Mouse (Mus musculus): ENCODE results near the gene Ranbp17.

The Ranbp17 gene

DNA sequence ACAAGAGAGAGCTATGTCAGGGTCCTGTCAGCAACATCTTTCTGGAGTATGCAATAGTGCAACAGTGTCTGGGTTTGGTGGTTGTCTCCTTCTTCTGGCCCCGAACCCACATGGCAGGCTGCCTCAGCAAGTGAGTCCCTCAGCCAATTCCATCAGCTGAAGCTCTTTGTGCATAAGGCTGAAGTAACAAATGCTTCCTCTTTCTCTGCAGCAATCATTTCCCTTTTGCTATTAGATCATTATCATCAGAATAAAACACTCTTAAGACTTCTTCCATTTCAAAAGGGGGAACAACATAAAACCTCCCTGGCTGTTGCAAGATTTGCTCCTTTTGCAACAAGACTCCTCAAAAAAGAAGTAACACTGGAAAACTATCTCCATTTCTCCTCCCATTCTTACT is 239.3 kb downstream of the Ranbp17 start:
- DNase-seq (ENCODE audit: extremely low read depth, low read depth, low spot score) = no peak

DNA sequence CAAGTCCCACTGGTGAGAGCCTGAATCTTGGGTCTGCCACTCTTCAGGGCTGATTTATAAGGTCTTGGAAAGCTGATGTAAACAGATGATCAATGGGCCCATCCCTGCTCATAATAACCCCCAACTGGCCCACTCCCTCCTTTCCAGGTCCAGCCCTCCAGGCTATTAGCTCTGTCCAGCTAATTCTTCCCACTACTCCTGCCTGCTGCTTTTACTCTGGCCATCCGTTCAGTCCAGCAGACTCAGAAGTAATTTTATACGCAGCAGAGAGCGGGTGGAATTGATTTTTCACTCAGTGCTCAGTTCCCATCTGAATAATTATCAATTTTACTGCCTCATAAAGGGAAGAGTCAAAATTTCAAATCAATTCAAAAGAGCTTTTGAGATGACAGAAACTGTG is 273.3 kb downstream of the Ranbp17 start:
- DNase-seq (ENCODE audit: extremely low read depth, low read depth, low spot score) = no peak

- DNase-seq (ENCODE audit: extremely low read depth, low read depth, low spot score) = no peak
Measured at GRCm38 (mm10) chr11:33234134-33234533, 279.4 kb downstream of the Ranbp17 start.

DNA sequence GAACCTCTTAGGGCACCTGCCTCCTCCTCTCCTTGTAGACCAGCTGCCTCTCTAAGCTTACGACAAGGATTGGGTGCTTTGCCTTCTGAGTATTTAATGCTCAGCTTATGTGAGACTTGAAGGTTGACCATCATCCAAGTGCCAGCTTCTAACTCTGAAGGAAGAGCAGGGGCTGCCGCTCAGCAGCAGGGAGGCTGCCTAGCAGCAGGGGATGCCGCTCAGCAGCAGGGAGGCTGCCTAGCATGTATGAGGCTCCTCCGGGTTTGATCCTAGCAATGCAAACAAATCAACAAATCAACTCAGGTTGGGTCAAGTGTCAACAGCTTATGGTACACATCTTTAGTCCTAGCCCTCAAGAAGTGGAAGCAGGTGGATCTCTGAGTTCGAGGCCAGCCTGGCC is 281.5 kb downstream of the Ranbp17 start:
- no peak for DNase-seq (ENCODE audit: extremely low read depth, low read depth, low spot score)

DNA sequence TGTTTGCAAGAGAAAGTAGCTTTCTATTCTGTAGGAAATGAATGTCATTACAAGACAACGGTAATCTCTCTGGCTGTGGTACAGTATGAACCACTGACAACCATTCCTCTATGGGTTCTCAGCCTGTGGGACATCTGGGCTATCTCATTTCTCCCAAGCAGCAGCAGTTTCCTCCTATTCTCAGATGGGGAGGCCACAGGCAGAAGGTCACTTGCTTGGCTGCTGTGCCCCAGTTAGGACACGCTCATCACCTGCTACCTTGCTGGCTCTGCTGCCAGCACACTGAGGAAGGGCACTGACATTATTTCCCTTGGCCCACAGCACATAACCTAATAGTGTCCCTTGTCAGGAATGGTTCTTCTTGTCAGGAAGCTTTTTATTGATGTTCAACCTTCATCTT is 285.4 kb downstream of the Ranbp17 start:
- no peak for DNase-seq (ENCODE audit: extremely low read depth, low read depth, low spot score)

DNA sequence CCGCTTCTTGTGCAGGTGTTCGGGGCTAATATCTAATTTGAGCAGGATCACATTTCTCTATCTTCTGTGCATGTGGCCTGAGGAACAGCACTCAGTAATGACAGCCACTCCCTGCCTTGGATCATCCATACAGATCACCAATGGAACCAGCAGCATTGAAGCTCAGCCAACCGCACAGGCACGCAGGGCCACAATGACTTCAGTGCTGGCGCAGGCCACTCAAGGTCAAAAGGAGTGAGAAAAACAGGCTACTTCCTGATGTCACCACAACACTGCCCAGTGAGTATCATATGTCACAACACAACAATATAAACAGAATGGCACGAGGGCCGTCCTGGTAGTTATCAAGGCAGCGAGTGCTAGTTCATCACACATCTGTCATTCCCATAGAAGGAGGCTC is 287.0 kb downstream of the Ranbp17 start:
- no peak for DNase-seq (ENCODE audit: extremely low read depth, low read depth, low spot score)

DNA sequence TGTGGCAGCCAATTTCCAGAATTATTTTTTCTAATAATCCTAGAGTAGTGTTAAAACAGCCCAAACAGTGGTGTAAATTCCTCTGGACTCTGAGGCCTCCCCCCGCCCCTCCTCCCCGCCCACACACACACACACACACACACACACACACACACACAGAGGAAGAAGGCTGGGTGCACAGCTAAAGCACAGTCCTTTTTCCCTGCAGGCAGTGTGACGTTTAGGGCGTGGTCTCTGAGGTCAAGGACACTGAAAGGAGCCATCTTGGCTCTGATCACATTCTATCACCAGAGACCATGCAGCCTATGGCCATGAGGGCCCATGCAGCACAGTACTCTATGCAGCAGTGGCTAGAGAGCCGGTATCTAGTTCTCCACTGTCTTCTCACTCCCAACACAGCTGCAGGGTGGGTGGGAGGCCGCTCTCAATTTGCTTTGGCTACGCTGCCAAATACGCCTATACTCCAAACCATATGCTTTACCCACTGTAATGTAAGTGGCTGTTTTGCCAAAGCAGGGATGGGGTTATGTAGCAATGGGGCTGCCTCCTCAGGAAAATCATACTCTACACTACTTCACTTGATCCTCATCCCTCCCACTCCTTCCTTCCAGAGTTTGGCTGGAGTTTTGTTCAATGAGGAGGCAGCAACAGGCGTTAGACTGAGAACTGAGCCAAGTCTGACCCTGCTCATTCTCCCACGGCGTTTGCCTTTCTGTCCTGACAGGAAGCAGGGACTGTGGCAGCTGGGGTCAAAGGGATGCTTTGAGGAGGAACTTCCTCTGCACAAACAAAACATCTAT is 291.8 kb downstream of the Ranbp17 start:
- DNase-seq (ENCODE audit: extremely low read depth, low read depth, low spot score) = no peak

- no peak for DNase-seq (ENCODE audit: extremely low read depth, low read depth, low spot score)
Measured at GRCm38 (mm10) chr11:33220763-33221162, 292.8 kb downstream of the Ranbp17 start.

DNA sequence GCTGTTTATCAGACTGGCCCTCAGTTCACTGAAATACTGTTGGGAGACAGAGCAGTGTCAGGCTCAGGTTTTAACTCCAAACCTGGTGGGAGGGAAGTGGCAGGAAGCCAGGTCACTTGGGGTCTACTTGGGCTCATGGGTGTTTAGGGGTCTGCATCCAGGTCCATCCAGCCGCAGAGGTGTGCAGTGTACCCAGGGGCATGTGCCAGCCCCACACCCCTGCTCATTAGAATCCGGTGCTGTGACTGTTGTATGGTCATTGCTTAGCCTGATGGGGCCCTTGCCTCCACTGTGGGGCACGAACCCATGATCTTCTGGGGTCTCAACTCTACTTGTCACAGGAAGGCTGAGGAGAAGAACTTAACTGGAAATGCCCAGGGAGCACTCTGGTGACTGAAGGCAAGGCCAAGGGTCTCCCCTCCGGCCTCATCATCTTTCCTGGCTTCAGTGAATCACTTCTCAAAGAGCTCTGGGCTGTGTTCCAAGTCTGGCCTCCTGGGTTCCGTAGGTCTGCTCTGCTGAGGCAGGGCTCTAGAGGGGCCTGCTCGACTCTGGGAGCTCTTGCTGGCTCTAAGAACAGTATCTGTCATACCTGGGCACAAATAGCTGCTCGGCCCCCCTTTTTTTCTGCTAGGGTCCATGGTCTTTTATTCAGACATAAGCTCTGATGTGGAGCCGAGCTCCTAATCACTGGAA is 296.0 kb downstream of the Ranbp17 start:
- DNase-seq (ENCODE audit: extremely low read depth, low read depth, low spot score) = no peak

GRCm38 (mm10) chr11:33207411-33207810 is 306.1 kb downstream of the Ranbp17 start:
- no peak for DNase-seq (ENCODE audit: extremely low read depth, low read depth, low spot score)

GRCm38 (mm10) chr11:33204966-33205365 is 308.6 kb downstream of the Ranbp17 start:
- no peak for DNase-seq (ENCODE audit: extremely low read depth, low read depth, low spot score)

DNA sequence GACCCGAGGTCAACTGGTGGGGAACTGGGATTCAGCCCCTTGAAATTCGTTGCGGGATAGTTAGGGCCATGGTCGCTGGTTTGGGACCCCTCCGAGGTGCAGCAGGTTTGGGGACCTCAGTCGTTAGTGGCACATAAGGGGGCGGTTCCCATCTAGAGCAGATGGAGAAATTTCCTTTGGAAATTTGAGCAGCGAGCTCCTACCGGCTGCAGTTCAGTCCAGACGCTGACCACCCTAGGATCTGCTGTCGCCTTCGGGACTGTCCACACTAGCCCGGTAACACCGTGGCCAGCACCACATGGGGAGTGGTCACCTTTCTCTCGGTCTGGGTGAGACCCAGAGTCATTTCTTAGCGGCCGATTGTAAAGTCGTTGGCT is 309.2 kb downstream of the Ranbp17 start:
- DNase-seq (ENCODE audit: extremely low read depth, low read depth, low spot score) = no peak

DNA sequence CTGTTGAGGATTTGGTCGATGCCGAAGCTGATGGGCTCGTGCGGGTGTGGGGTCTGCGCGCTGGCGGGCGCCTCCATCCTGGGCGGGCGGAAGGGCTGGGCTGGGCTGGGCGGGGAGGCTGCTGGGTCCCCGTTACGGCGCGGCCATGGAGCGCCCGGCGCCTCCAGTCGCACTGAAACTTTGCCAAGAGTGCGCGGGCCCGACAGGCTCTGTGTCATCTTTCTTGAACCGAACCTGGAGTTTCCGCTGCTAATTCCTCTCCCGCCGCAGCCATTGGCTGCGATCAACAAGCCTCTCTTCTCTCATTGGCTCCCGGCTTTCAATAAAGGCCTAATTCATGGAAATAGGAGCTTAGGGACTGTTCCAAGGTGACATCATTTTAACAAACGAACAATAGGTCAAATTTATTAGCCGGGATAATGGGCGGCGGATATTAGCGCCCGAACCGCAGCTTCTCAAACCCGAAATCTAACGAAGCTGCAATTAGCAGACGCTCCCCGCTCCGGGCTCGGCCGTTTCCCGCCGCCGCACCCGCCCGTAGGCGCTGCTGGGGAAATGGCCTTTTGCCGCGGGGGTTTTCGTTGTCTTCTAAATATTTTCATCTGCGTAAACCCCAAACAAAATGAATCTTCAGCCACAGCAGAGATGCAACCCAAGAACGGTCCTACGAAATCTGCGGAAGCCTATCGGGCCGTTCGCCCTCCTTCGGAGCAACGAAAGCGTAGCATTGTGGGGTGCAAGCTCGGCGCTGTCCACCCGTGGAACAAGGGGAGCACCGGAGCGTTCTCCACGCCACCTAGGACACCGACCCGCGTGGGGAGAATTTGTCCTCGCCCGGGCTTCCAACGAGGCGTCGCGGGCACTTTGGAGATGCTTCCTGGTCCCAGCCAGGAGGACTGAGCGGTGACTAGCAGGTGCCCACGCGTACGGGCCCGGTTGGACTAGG is 309.9 kb downstream of the Ranbp17 start, which contains the start of gene Tlx3:
Gene Tlx3, minus strand, starts transcription at position 207 of the 946 bp plus-strand sequence.
- DNase-seq (ENCODE audit: extremely low read depth, low read depth, low spot score) = no peak

DNA sequence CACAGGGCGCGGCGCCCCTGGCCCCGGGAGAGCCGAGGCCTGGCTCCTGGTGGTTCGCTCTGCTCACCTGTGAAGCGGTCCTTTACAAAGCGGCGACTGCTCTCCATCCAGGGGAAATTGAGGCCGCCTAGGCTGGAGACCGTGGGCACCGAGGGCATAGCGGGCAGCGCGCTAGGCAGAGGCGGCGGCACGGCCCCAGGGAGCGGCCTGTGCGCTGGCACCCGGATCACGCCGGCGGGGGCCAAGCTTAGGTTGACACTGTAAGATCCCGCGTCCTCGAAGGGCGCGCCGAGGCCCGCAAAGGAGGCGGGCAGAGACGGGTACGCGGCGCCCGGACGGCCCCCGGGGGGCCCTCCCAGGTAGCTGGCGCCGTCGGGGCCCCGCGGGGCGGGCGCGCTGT is 310.6 kb downstream of the Ranbp17 start:
- DNase-seq (ENCODE audit: extremely low read depth, low read depth, low spot score) = no peak

- DNase-seq (ENCODE audit: extremely low read depth, low read depth, low spot score) = no peak
Measured at GRCm38 (mm10) chr11:33202296-33202695, 311.2 kb downstream of the Ranbp17 start.

- no peak for DNase-seq (ENCODE audit: extremely low read depth, low read depth, low spot score)
Measured at GRCm38 (mm10) chr11:33201626-33202010, 311.9 kb downstream of the Ranbp17 start.

DNA sequence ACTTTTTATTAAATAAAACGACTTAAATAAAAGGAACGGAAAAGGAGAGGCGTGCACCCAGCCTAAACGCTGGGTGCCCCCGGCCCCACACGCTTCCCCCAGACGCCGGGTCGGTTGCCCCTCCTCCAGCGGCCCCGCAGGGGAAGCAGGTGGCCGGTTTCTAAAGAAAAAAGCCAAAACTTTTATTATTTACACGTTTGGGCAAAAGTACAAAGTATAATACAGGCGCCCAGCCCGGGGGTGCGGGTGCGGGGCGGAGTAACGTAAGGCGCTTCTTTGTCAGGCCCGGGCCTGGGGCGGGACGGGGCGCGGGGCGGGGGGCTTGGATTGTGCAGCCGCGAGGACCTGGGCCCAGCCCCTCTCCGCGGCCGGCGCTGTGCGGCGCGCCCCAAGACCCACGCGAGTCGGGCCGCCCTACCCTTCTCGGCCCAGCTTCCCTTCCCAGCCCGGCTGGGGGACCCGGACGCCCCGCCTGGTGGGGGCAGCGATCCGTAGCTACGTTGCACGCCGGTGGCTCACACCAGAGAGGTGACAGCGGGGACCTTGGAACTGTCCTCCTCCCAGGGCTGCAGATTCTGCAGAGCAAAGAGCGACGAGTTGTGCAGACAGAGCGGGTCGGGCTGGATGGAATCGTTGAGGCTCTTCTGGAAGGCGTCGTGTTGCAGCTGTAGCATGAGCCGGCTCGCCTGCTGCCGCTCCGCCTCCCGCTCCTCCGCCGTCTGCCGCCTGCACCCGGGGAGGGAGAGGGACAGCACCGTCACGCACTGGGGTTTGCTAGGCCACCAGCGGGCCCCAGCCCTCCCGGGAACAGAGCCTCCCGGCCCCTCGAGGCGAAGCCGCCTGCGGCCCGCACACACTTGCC is 312.6 kb downstream of the Ranbp17 start:
- DNase-seq (ENCODE audit: extremely low read depth, low read depth, low spot score) = no peak

- no peak for DNase-seq (ENCODE audit: extremely low read depth, low read depth, low spot score)
Measured at GRCm38 (mm10) chr11:33199906-33200763, 313.4 kb downstream of the Ranbp17 start.

DNA sequence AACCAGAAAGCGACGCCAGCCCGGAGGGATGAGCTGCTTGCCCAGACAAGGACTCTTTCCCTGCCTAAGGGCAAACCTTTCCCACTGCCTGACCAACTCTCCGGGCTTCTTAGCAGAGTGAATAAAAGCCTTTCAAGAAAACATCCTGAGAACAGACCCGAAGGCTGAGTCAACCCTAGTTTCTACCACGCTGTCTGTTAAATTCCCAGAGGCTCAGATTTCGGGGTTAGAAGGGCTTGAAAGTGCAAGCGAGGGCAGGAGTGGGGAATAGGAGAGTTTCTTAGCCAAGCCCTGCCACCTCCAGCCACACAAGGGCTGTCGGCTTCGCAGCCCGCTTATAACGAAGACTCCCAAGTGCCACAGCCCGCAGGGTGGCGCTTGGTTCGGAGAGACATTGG is 314.4 kb downstream of the Ranbp17 start:
- no peak for DNase-seq (ENCODE audit: extremely low read depth, low read depth, low spot score)
